Mouse (Mus musculus): ENCODE data around the gene Ferd3l.

DNA sequence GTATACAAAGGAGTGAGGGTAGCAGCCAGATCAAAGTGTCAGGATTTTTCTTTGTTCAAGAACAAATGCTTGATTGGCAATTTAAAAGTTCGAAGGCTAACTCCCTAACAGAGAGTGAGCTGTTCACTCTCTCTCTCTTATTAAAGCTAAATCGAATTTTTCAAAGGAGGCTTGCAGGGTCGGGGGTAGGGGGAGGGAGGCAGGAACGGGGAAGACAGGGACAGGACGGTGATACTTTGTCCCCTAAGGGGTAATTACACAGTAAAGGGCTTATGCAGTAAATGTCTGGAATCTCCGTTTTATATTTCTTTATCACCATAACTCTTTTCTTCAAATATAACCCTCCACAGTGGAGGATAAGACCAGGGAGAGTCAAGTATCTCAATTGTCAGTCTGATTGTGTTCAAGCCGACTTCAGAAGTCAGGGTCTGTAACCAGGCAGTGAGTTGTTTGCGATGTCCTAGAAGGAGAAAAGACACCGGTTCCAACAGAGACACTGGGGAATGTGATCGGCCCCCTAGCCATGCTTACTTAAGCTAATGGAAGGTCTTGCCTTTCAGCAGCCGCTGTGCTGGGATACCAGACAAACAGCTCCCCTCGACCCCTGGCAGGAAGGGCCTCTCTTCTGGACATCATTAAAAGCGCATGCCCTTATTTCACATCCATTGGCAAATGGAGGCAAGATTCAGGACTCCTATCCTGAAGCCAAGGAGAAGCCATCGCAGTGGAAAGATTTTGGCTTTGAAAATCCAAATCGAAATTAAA, 709 bp upstream of the Ferd3l start:
- TF ChIP-seq CTCF (IDR thresholded peaks at IDR 0.05; ENCODE audit: low read depth, low read length) = no peak
- TF ChIP-seq POLR2A (IDR thresholded peaks at IDR 0.05; ENCODE audit: insufficient read depth, low read length) = no peak
- TF ChIP-seq EP300 (IDR thresholded peaks at IDR 0.05; ENCODE audit: insufficient read depth, low read depth, low read length) = no peak
